Mouse (Mus musculus) c-Kit-positive CD71-negative TER-119-negative erythroid progenitor cells, embryonic 14.5 days (primary cell): ENCODE results near the gene Dazap2.
"Not testable (repeated sequence)": the region's sequence is repeated elsewhere in the genome, so short reads cannot be mapped to it uniquely, and the experiment has no call there.

ENCODE experiments used
- DNase-seq: peaks from one replicate; pipeline ENCODE4 v3.0.0-alpha.2; 2013; ENCODE audit warnings: low read depth

Gene Dazap2

DNA sequence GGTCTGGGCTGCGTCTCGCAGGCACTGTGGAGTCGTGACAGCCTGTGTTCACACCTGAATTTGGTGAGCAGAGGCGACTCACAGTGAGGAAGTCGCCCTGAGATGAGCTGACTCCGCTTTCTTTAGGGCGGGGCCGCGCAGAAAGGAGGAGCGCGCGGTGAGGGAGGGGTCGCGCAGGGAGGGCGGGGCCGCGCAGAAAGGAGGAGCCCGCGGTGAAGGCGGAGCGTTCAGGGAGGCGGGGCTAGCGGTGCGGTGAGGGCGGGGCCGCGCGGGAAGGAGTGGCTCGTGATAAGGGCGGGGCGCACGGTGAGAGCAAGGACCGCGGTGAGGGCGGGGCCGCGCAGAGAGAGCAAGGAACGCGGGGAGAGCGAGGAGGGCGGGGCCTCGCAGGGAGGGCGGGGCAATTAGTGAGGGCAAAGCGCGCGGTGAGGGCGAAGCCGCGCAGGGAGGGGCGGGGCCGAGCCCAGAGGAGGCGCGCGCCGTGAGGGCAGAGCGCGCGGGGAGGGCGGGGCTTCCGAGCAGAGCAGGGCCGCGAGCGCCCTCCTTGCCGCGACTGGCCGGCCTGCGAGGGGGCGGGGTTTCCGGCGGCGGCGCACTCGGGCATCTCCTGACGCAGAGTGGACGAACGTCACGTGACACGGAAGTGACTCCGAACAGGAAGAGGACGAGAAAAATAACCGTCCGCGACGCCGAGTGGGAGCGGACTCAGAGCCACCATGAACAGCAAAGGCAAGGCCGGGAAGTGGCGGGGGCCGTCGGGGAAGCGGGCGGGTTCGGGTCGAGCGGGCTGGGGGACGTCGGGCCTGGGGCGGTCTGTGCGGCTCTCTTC is at the start of gene Dazap2:
Gene Dazap2 (plus strand): TSS at position 354 of the 829 bp plus-strand sequence.
- peak; percentile 92 for DNase-seq

GRCm38 (mm10) chr15:100566531-100566930 is 48.6 kb upstream of the Dazap2 start:
- DNase-seq: no peak

- DNase-seq: no peak
Observed at GRCm38 (mm10) chr15:100569239-100569638, 45.9 kb upstream of the Dazap2 start.

GRCm38 (mm10) chr15:100573946-100574345 is 41.2 kb upstream of the Dazap2 start:
- DNase-seq: no peak

DNA sequence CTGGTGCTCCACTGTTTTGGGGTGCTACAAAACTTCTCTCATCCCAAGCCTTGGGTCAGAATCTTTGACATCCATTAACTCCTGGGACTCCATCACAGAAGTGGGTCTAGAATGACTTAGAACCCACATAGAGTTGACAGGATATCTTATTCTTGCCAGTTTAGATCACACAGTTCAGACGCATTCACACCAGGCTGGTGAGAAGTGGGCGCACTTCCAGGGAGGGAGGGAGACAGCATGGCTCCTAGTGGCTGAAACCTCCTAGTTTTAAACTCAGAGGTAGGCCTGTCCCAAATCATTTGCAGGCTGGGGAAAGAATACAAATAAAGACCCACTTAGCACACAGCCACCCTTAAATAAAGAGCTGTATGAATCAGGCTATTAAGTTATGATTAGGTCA is 40.8 kb upstream of the Dazap2 start:
- no peak for DNase-seq

- DNase-seq: no peak
Observed at GRCm38 (mm10) chr15:100575366-100575765, 39.8 kb upstream of the Dazap2 start.

GRCm38 (mm10) chr15:100576392-100576791 is 38.8 kb upstream of the Dazap2 start:
- DNase-seq: no peak

DNA sequence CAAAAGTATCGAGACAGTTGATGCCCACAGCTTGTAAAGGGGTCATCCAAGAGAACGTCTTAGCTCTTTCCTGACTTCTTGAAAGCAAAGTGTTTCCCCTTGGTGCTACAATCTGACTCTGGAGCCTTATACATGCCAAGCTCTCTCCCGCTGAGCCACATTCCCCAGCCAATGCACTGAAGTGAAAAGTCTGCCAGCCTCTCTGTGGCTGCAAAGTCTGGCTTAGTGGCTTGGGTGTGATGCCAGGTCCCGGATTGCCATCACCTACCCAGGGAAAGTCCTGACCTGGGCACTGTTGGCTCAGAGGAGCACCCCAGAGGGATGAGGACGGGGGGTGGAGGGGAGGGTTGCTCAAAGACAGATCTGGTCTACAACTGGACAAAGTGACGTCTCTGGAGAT is 38.3 kb upstream of the Dazap2 start:
- DNase-seq: no peak

GRCm38 (mm10) chr15:100577972-100578371 is 37.2 kb upstream of the Dazap2 start:
- DNase-seq: no peak

GRCm38 (mm10) chr15:100580108-100580507 is 35.0 kb upstream of the Dazap2 start:
- no peak for DNase-seq

GRCm38 (mm10) chr15:100585931-100586330 is 29.2 kb upstream of the Dazap2 start:
- no peak for DNase-seq

- no peak for DNase-seq
Observed at GRCm38 (mm10) chr15:100587166-100587565, 28.0 kb upstream of the Dazap2 start.

GRCm38 (mm10) chr15:100588297-100588696 is 26.9 kb upstream of the Dazap2 start:
- DNase-seq: no peak

- DNase-seq: no peak
Observed at GRCm38 (mm10) chr15:100590436-100590835, 24.7 kb upstream of the Dazap2 start.

GRCm38 (mm10) chr15:100592817-100593216 is 22.3 kb upstream of the Dazap2 start:
- DNase-seq: no peak

- DNase-seq: no peak
Observed at GRCm38 (mm10) chr15:100598287-100598882, 16.8 kb upstream of the Dazap2 start.

- no peak for DNase-seq
Observed at GRCm38 (mm10) chr15:100598883-100599275, 16.3 kb upstream of the Dazap2 start.

DNA sequence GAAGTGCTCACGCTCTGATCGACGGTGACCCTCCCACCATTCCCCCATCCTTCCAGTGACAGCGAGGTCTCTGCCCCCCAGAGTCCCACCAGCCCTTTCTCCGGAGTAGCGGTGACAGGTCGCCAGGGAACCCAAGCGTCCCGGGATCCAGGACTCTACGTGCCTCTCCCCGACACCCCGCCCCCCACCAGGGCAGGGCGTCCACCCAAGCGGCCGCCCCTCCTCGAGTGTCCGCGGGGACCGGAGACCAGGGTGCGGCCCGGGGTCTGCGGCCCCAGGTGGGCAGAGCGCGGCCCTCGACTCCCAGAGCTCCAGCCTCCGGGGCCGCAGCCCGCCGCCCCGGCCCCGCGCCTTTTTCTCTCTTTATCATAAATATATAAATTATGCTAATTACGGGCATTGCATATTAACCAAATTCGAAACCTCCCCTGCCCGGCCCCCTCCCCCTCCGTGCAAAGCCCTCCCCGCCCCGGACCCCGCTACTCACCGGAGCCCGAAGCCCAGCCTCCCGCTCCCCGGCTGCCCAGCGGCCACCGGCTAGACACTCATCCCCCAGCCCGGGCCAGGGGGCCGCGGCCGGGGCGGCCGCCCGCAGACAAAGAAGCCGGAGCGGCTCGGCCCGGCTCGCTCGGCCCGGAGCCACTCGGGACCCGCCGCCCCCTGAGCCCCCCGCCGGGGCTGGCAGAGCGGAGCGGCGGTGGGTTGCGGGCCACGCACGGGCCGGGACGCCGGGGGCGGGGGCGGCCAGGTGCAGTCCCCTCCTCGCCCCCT is 15.7 kb upstream of the Dazap2 start, which contains the start of gene Pou6f1:
Gene Pou6f1 (minus strand): TSS at position 709 of the 771 bp plus-strand sequence.
- no peak for DNase-seq

DNA sequence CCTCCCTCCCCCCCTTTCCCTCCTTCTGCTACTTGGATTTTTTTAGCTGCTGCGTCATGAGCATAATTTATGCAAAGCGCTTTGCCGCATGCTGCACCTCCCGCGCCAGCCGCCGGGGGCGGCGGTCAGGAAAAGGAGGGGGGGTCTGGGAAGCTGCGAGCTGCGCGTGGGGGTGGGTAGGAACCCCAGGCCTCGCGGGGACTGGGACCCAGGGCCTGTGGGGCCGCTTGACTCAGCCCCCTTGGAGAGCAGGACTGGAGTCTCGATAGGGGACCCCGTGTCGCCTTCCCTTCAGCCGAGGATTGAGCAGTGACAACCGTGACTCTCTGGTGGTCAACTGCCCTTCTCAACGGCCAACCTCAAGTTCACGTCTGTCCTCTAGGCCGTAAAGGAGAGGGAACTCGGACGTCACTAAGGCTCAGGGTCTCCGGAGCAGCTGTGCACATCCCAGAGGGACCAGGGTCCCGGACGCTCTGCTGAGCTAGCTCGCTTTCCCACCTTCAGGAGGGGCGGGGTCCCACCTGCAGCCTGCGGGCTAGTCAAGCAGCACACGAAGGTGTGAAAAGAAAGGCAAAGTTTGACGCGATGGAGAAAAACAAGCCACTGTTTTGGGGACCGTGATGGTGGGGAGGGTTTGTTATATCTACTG is 15.0 kb upstream of the Dazap2 start:
- DNase-seq: no peak

GRCm38 (mm10) chr15:100600696-100601272 is 14.4 kb upstream of the Dazap2 start:
- DNase-seq: no peak

DNA sequence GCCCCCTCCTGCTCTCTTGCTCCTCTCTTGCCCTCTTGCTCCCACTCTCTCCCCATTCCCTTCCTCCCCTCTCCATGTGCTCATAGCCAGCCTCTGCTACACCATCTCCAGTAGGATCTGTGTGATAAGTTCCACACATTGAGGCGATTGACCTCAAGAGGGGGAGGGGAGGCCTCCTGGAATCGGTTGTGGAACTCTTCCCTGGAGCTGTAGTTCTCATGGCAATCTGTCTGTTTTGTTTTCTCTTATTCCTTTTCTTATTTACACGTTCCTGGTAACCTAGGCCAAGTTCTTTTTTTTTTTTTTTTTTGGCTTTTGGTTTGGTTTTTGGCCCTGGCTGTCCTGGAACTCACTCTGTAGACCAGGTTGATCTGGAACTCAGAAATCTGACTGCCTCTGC is 13.5 kb upstream of the Dazap2 start:
- no peak for DNase-seq

DNA sequence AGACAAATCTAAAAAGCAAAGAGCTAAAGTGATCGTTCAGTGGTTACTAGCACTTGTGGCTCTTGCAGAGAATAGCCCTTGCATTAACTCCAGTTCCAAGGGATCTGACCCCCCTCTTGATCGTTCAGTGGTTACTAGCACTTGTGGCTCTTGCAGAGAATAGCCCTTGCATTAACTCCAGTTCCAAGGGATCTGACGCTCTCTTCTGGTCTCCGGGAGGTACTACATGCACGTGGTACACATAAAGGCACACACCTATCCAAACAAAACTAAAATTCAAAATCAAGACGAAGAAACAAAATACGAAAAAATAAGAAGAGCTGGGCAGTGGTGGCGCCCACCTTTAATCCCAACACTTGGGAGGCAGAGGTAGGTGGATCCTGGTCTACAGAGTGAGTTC is 8.5 kb upstream of the Dazap2 start:
- DNase-seq: not testable (repeated sequence)
